Mouse (Mus musculus) bone marrow, adult 2 months (tissue): ENCODE results near the gene Polr1a.

Experiments used
- CTCF ChIP-seq: fragments of 200-500 bp; IDR thresholded peaks from 2 replicates; pipeline ENCODE4 v1.5.1; 2011; ENCODE audit warnings: low read length, control low read depth; ENCODE audit not compliant: control insufficient read depth, insufficient read depth
- POLR2A ChIP-seq: fragments of 200-500 bp; IDR thresholded peaks from 2 replicates; pipeline ENCODE4 v1.6.1; 2011; ENCODE audit warnings: low read depth, mild to moderate bottlenecking, control low read depth, low read length, borderline replicate concordance; ENCODE audit not compliant: control insufficient read depth

GRCm38 (mm10) chr6:71997215-71997614, 88.4 kb downstream of the Polr1a start:
- TF ChIP-seq POLR2A: no peak
- TF ChIP-seq CTCF: no peak
